Comparison of ENCODE assay signal across 22 mouse cellular contexts in the genomic region with DNA sequence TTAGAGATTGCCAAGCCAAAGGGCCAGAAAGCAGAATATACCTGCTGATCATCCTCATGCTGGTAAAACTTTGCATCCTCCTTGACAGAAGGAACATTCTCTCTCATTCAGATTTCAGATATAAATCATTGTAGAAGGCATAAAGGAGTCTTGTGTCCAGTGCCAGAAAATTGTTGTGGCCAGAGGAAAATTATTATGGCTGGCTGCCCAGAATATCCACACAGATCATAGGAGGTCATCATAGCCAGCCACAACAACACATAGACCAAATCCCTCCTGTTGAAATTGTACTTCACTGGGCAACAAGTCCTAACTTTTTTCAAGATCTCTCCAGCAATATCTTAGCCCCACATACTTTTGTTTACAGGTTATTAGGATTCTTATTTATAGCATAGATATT.
"Had no signal": no experiment of that assay in that cellular context is flagged by ENCODE, and none has a peak within 500 bp of the region (broad histone marks: within the 10 kb centered on the region; RNA-seq: fewer than 3 reads in every experiment).

No protein-coding gene starts in this region.

- H3K27ac ChIP-seq: kidney, embryonic 15.5 days; limb, embryonic 10.5 days; limb, embryonic 13.5 days; liver, embryonic 13.5 days; lung, embryonic 15.5 days; midbrain, embryonic 10.5 days; midbrain, embryonic 13.5 days; neural tube, embryonic 13.5 days; stomach, embryonic 15.5 days had no signal

- H3K9ac ChIP-seq: kidney, embryonic 15.5 days; limb, embryonic 13.5 days; liver, embryonic 13.5 days; lung, embryonic 15.5 days; midbrain, embryonic 13.5 days; neural tube, embryonic 13.5 days; stomach, embryonic 15.5 days had no signal

- H3K27me3 ChIP-seq: kidney, embryonic 15.5 days; limb, embryonic 13.5 days; liver, embryonic 13.5 days; lung, embryonic 15.5 days; megakaryocyte, embryonic 14.5 days; midbrain, embryonic 13.5 days; neural tube, embryonic 13.5 days; stomach, embryonic 15.5 days had no signal

- H3K4me1 ChIP-seq: kidney, embryonic 15.5 days; limb, embryonic 10.5 days; limb, embryonic 13.5 days; liver, embryonic 13.5 days; lung, embryonic 15.5 days; megakaryocyte, embryonic 14.5 days; midbrain, embryonic 10.5 days; midbrain, embryonic 13.5 days; neural tube, embryonic 13.5 days; stomach, embryonic 15.5 days had no signal

- DNase-seq: kidney, adult 8-10 months; kidney, postnatal 10 days; kidney, postnatal 36 days; liver; liver, embryonic 13.5 days; lung, postnatal 10 days; lung, postnatal 36 days; retina, postnatal 1 day; right cerebral cortex, postnatal 25 days; spleen, adult 18-20 months; thymus, postnatal 25 days had no signal

- H3K4me3 ChIP-seq: kidney, embryonic 15.5 days; limb, embryonic 10.5 days; limb, embryonic 13.5 days; liver, embryonic 13.5 days; lung, embryonic 15.5 days; megakaryocyte, embryonic 14.5 days; midbrain, embryonic 10.5 days; midbrain, embryonic 13.5 days; myocyte; neural tube, embryonic 13.5 days; stomach, embryonic 15.5 days had no signal

- H3K9me3 ChIP-seq: kidney, embryonic 15.5 days; limb, embryonic 10.5 days; limb, embryonic 13.5 days; liver, embryonic 13.5 days; lung, embryonic 15.5 days; megakaryocyte, embryonic 14.5 days; midbrain, embryonic 10.5 days; midbrain, embryonic 13.5 days; neural tube, embryonic 13.5 days; stomach, embryonic 15.5 days had no signal

- H3K36me3 ChIP-seq: kidney, embryonic 15.5 days; limb, embryonic 10.5 days; limb, embryonic 13.5 days; liver, embryonic 13.5 days; lung, embryonic 15.5 days; midbrain, embryonic 10.5 days; midbrain, embryonic 13.5 days; neural tube, embryonic 13.5 days; stomach, embryonic 15.5 days had no signal

- H3K4me2 ChIP-seq: kidney, embryonic 15.5 days; limb, embryonic 13.5 days; liver, embryonic 13.5 days; lung, embryonic 15.5 days; midbrain, embryonic 13.5 days; neural tube, embryonic 13.5 days; stomach, embryonic 15.5 days had no signal

- ATAC-seq: midbrain, embryonic 13.5 days; midbrain, embryonic 16.5 days had no signal
